Mouse (Mus musculus) A20 (cell line): Measurements from ENCODE around the gene Trmt5.

Experiments
- DNase-seq: peaks from one replicate; pipeline ENCODE4 v3.0.0-alpha.2; 2011; ENCODE audit warnings: low read depth, low spot score

Trmt5 gene

DNA sequence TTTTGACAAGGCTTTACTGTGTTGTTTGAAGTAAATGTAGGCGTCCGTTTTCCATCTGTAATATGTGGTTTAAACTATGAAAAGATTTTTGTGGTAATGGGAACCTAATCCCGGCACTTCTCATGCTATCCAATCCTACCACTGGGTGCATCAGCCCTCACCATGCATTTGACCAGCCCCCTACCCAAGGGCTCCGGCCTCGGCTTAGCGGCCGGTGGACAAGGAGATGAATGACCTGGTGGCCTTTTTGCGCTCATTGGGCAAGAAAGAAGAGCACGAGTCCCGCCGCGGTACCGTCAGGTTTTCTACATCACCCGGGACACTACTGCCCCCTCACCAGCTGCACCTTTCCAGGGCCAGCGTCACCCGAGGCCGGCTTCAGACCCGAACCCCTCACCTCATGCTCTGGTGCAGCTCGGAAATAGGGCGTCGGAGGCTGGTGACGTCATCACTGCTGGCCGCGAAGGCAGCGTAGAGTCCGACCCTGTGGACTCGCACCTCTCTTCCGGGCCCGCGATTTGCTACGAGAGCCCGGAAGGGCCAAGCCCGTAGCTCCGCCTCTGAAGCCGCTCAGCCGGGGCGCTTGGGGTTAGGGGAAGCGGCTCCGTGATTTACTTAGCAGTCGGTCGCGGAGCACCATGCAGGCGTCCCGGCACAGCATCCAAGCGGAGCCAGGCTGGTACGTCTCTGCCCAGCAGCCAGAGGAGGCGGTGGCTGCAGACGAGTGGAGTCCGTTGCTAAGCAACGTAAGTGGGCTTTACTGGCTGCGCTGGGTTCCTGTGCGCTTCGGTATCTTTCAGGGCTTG is at the start of gene Trmt5, which contains the start of gene Slc38a6:
Gene Trmt5 (minus strand): TSS at position 424 of the 806 bp plus-strand sequence.
Gene Slc38a6 (plus strand): TSS at position 493 of the 806 bp plus-strand sequence.
- peak; percentile 97 for DNase-seq

- no peak for DNase-seq
These were observed 47.6 kb upstream of the Trmt5 start for GRCm38 (mm10) chr12:73334051-73334551.

GRCm38 (mm10) chr12:73332701-73333100 is 46.2 kb upstream of the Trmt5 start:
- DNase-seq, result no peak

DNA sequence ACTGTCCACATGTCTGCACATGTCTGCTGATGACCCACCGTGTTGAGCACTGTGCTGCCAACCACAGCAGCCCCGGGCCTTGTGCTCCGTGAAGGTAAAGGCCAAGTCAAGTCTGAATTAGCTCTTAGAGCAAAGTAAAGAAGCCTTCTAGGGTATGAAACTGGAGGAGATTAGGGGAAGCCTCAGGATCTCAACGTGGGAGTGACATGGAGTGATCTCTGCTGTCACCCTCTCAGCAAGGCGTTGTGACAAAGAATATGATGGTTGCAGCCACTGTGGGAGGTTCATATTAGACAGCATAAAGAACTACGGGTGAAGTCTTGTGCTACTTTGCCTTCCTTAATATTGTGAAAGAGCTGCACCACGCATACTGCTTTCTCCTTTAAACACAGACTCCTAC is 43.7 kb upstream of the Trmt5 start:
- no peak for DNase-seq

GRCm38 (mm10) chr12:73328448-73329167 is 42.1 kb upstream of the Trmt5 start:
- DNase-seq, result no peak

GRCm38 (mm10) chr12:73327381-73327780 is 40.9 kb upstream of the Trmt5 start:
- DNase-seq, result no peak

- no peak for DNase-seq
These were observed 39.1 kb upstream of the Trmt5 start for GRCm38 (mm10) chr12:73325617-73326016.

DNA sequence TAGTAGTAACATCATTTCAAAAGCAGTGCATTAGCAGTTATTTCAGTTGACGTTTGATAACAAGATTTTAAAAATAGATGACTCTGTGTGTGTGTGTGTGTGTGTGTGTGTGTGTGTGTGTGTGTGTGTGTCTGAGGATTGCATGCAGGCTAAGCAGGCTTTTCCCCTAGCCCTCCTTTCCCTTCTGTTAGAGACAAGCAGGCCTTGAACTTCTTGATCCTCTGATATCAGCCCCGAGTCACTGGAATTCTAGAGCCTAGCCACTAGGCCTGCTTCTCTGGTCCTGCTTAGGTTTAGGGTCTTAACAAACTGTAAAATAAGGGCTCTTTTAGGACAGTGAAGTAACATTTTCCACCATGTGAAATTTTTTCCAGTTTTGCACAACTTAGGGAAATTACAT is 38.7 kb upstream of the Trmt5 start:
- DNase-seq, result no peak

GRCm38 (mm10) chr12:73324742-73325141 is 38.2 kb upstream of the Trmt5 start:
- DNase-seq, result peak; percentile 40

- no peak for DNase-seq
These were observed 37.7 kb upstream of the Trmt5 start for GRCm38 (mm10) chr12:73324180-73324586.

- DNase-seq, result no peak
These were observed 31.5 kb upstream of the Trmt5 start for GRCm38 (mm10) chr12:73317706-73318686.

DNA sequence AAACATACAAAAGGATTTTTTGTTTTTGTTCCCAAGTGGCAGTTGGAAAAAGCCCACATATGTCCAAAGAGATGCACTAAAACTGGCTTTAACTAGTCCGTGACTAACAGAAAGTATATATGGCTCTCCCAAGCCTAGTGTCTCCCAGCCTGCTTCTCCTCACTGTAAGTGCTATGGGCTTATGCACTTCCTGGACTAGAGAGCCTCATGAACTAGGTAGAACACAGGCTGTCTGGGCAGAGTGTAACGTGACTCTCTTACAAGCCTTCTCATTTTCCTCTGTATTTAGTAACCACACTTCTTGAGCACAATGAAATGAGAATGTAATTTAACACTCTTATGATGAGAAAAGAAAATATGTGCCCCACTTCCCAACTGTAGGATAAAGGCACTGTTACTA is 22.2 kb upstream of the Trmt5 start:
- DNase-seq, result no peak

DNA sequence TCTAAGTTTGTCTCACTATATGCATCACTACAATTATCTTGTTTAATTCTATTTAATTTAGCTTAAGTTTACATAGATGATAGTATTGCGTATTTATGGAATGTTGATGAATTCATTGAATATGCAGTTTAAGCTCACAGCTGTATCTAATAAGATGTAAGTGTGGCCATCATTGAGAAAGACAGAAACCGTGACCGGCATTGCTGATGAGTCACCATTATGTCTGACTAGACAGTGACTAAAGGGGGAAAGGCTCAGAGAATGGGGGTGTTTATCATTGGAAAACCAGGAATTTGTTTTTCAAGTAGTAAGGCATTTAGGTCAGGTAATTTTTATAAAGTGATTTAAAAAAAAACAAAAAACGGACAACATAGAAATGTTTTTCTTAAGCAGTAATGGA is 21.2 kb upstream of the Trmt5 start:
- no peak for DNase-seq

DNA sequence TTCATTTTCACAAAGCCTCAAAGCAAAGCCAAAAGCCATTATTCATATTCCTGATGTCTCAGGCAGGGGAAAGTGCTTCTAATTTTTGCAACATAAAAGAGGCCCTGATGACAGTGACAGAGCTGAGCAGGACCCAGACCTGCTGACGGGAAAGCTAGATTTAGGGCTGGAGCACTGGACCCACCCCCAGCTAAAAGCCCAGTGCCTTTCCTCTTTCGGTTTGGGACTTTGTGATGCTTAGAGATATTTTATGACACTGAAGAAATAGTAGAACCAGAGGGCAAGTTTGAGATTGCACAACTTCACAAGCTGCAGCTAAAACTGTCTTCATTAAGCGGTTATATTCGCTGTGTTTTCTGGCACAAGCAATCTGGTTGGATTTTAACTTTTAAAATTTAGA is 18.1 kb upstream of the Trmt5 start:
- DNase-seq, result no peak

DNA sequence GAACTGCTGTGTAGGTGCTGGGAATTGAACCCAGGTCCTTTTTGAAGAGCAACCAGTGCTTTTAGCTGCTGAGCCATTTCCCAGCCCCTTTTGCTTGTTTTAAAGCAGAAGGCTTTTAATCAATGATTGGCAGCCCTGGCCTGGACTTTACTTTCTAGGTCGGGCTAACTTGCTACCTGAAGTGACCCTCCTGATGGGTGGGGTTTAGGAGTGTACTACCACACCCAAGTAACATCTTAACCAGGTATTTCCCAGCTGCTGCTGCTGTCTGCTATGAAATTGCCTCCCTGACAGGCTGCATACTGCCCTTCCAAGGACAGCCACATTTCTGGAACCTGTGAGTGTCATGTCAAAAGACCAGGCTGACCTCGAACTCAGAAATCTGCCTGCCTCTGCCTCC is 14.0 kb upstream of the Trmt5 start:
- DNase-seq, result no peak

- DNase-seq, result no peak
These were observed 12.1 kb upstream of the Trmt5 start for GRCm38 (mm10) chr12:73298621-73299020.

GRCm38 (mm10) chr12:73295505-73296140 is 9.1 kb upstream of the Trmt5 start:
- DNase-seq, result no peak

GRCm38 (mm10) chr12:73294884-73295283 is 8.4 kb upstream of the Trmt5 start:
- DNase-seq, result no peak

GRCm38 (mm10) chr12:73288626-73289025 is 2.1 kb upstream of the Trmt5 start:
- DNase-seq, result no peak

- DNase-seq, result no peak
These were observed 1.1 kb upstream of the Trmt5 start for GRCm38 (mm10) chr12:73287609-73288008.

GRCm38 (mm10) chr12:73274921-73275320 is 11.6 kb downstream of the Trmt5 start:
- DNase-seq, result no peak
